Mouse (Mus musculus): ENCODE measurements around the gene Mef2d. TPM values are rescaled to one million over a fixed set of nuclear protein-coding genes. Genes with fewer than 3 reads are reported as not detected.

Gene Mef2d
- polyA plus RNA-seq, 1 experiment from 2014 or later: 12.6 TPM

GRCm38 (mm10) chr3:88157771-88158597 is 15.8 kb downstream of the Mef2d start:
- ATAC-seq (ENCODE audit: insufficient number of reproducible peaks, low FRiP score, low TSS enrichment, low read depth): peak; percentile 52; the same call in 1 of the 2 replicates
- Histone ChIP-seq H3K4me2 (ENCODE audit: low read depth, severe bottlenecking) (0 out of 2 replicates have a peak overlapping the region, but pooled peaks have one; percentile 3), H3K9ac (ENCODE audit: low read length) (no peak overlapping the region; the same call in 1 of the 2 replicates), H3K4me3 (ENCODE audit: low read depth, low read length) (no peak overlapping the region), H3K36me3 (ENCODE audit: control insufficient read depth, insufficient read depth, low read length) (peaks cover 26% of the 10 kb centered on the region), H3K9me3 (ENCODE audit: control insufficient read depth, low read length) (no peaks in the 10 kb centered on the region), H3K27ac (replicated peaks; ENCODE audit: low read depth, low read length) (no peak overlapping the region), H3K4me1 (ENCODE audit: control insufficient read depth, insufficient read depth, low read length) (peaks cover 7% of the 10 kb centered on the region), H3K27me3 (ENCODE audit: control insufficient read depth, insufficient read depth, low read length) (no peaks in the 10 kb centered on the region)
- DNase-seq (ENCODE audit: low spot score): peak; percentile 78
- 15% methylated on average over 23 of the region's 23 CpGs for WGBS

GRCm38 (mm10) chr3:88158991-88159390 is 16.8 kb downstream of the Mef2d start:
- ATAC-seq (ENCODE audit: insufficient number of reproducible peaks, low FRiP score, low TSS enrichment, low read depth) (no peak), DNase-seq (ENCODE audit: low spot score) (no peak)
- WGBS: 89% methylated on average over 6 of the region's 6 CpGs
- H3K4me2 ChIP-seq (ENCODE audit: low read depth, severe bottlenecking): no peak overlapping the region
- H3K9me3 ChIP-seq (ENCODE audit: control insufficient read depth, low read length): no peaks in the 10 kb centered on the region
- H3K27me3 ChIP-seq (ENCODE audit: control insufficient read depth, insufficient read depth, low read length): no peaks in the 10 kb centered on the region
- H3K9ac ChIP-seq (ENCODE audit: low read length): no peak overlapping the region
- H3K36me3 ChIP-seq (ENCODE audit: control insufficient read depth, insufficient read depth, low read length): peaks cover 28% of the 10 kb centered on the region
- peaks cover 7% of the 10 kb centered on the region for H3K4me1 ChIP-seq (ENCODE audit: control insufficient read depth, insufficient read depth, low read length)
- H3K27ac ChIP-seq (replicated peaks; ENCODE audit: low read depth, low read length): no peak overlapping the region
- no peak overlapping the region for H3K4me3 ChIP-seq (ENCODE audit: low read depth, low read length)

- Histone ChIP-seq H3K27ac (replicated peaks; ENCODE audit: low read depth, low read length) (no peak overlapping the region), H3K36me3 (ENCODE audit: control insufficient read depth, insufficient read depth, low read length) (peaks cover 31% of the 10 kb centered on the region), H3K27me3 (ENCODE audit: control insufficient read depth, insufficient read depth, low read length) (no peaks in the 10 kb centered on the region), H3K4me1 (ENCODE audit: control insufficient read depth, insufficient read depth, low read length) (peaks cover 7% of the 10 kb centered on the region), H3K4me3 (ENCODE audit: low read depth, low read length) (no peak overlapping the region), H3K9me3 (ENCODE audit: control insufficient read depth, low read length) (no peaks in the 10 kb centered on the region), H3K4me2 (ENCODE audit: low read depth, severe bottlenecking) (no peak overlapping the region), H3K9ac (ENCODE audit: low read length) (no peak overlapping the region)
- ATAC-seq (ENCODE audit: insufficient number of reproducible peaks, low FRiP score, low TSS enrichment, low read depth) (no peak), DNase-seq (ENCODE audit: low spot score) (no peak)
- WGBS: 82% methylated on average over 6 of the region's 6 CpGs
Observed at GRCm38 (mm10) chr3:88160856-88161255, 18.7 kb downstream of the Mef2d start.

GRCm38 (mm10) chr3:88162259-88162658 is 20.1 kb downstream of the Mef2d start:
- H3K27ac ChIP-seq (replicated peaks; ENCODE audit: low read depth, low read length): no peak overlapping the region
- no peak overlapping the region for H3K9ac ChIP-seq (ENCODE audit: low read length)
- H3K36me3 ChIP-seq (ENCODE audit: control insufficient read depth, insufficient read depth, low read length): peaks cover 26% of the 10 kb centered on the region
- DNase-seq (ENCODE audit: low spot score) (no peak), ATAC-seq (ENCODE audit: insufficient number of reproducible peaks, low FRiP score, low TSS enrichment, low read depth) (no peak)
- H3K4me1 ChIP-seq (ENCODE audit: control insufficient read depth, insufficient read depth, low read length): peaks cover 7% of the 10 kb centered on the region
- H3K27me3 ChIP-seq (ENCODE audit: control insufficient read depth, insufficient read depth, low read length): no peaks in the 10 kb centered on the region
- 88% methylated on average over 8 of the region's 8 CpGs for WGBS
- H3K9me3 ChIP-seq (ENCODE audit: control insufficient read depth, low read length): no peaks in the 10 kb centered on the region
- H3K4me2 ChIP-seq (ENCODE audit: low read depth, severe bottlenecking): no peak overlapping the region
- no peak overlapping the region for H3K4me3 ChIP-seq (ENCODE audit: low read depth, low read length)

GRCm38 (mm10) chr3:88162811-88163210 is 20.6 kb downstream of the Mef2d start:
- no peak for DNase-seq (ENCODE audit: low spot score)
- H3K4me1 ChIP-seq (ENCODE audit: control insufficient read depth, insufficient read depth, low read length): peaks cover 3% of the 10 kb centered on the region
- H3K36me3 ChIP-seq (ENCODE audit: control insufficient read depth, insufficient read depth, low read length): peaks cover 32% of the 10 kb centered on the region
- H3K9ac ChIP-seq (ENCODE audit: low read length): no peak overlapping the region
- no peaks in the 10 kb centered on the region for H3K9me3 ChIP-seq (ENCODE audit: control insufficient read depth, low read length)
- H3K4me3 ChIP-seq (ENCODE audit: low read depth, low read length): no peak overlapping the region
- no peak overlapping the region for H3K27ac ChIP-seq (replicated peaks; ENCODE audit: low read depth, low read length)
- H3K27me3 ChIP-seq (ENCODE audit: control insufficient read depth, insufficient read depth, low read length): no peaks in the 10 kb centered on the region
- H3K4me2 ChIP-seq (ENCODE audit: low read depth, severe bottlenecking): no peak overlapping the region
- no peak for ATAC-seq (ENCODE audit: insufficient number of reproducible peaks, low FRiP score, low TSS enrichment, low read depth)
- WGBS: 77% methylated on average over 4 of the region's 4 CpGs

- Histone ChIP-seq H3K27ac (replicated peaks; ENCODE audit: low read depth, low read length) (no peak overlapping the region), H3K36me3 (ENCODE audit: control insufficient read depth, insufficient read depth, low read length) (peaks cover 35% of the 10 kb centered on the region), H3K4me2 (ENCODE audit: low read depth, severe bottlenecking) (no peak overlapping the region), H3K9ac (ENCODE audit: low read length) (no peak overlapping the region), H3K4me3 (ENCODE audit: low read depth, low read length) (no peak overlapping the region), H3K27me3 (ENCODE audit: control insufficient read depth, insufficient read depth, low read length) (no peaks in the 10 kb centered on the region), H3K9me3 (ENCODE audit: control insufficient read depth, low read length) (no peaks in the 10 kb centered on the region), H3K4me1 (ENCODE audit: control insufficient read depth, insufficient read depth, low read length) (no peaks in the 10 kb centered on the region)
- DNase-seq (ENCODE audit: low spot score) (no peak), ATAC-seq (ENCODE audit: insufficient number of reproducible peaks, low FRiP score, low TSS enrichment, low read depth) (no peak)
- 84% methylated on average over 3 of the region's 3 CpGs for WGBS
Observed at GRCm38 (mm10) chr3:88163847-88164246, 21.7 kb downstream of the Mef2d start.

GRCm38 (mm10) chr3:88164263-88164662 is 22.1 kb downstream of the Mef2d start:
- no peaks in the 10 kb centered on the region for H3K27me3 ChIP-seq (ENCODE audit: control insufficient read depth, insufficient read depth, low read length)
- no peak overlapping the region for H3K4me2 ChIP-seq (ENCODE audit: low read depth, severe bottlenecking)
- no peak for DNase-seq (ENCODE audit: low spot score)
- no peak overlapping the region for H3K4me3 ChIP-seq (ENCODE audit: low read depth, low read length)
- no peaks in the 10 kb centered on the region for H3K9me3 ChIP-seq (ENCODE audit: control insufficient read depth, low read length)
- H3K36me3 ChIP-seq (ENCODE audit: control insufficient read depth, insufficient read depth, low read length): peaks cover 34% of the 10 kb centered on the region
- H3K27ac ChIP-seq (replicated peaks; ENCODE audit: low read depth, low read length): no peak overlapping the region
- H3K9ac ChIP-seq (ENCODE audit: low read length): no peak overlapping the region
- no peaks in the 10 kb centered on the region for H3K4me1 ChIP-seq (ENCODE audit: control insufficient read depth, insufficient read depth, low read length)
- no peak for ATAC-seq (ENCODE audit: insufficient number of reproducible peaks, low FRiP score, low TSS enrichment, low read depth)
- WGBS: 80% methylated on average over 3 of the region's 3 CpGs

- H3K27ac ChIP-seq (replicated peaks; ENCODE audit: low read depth, low read length): no peak overlapping the region
- H3K4me3 ChIP-seq (ENCODE audit: low read depth, low read length): no peak overlapping the region
- H3K36me3 ChIP-seq (ENCODE audit: control insufficient read depth, insufficient read depth, low read length): peaks cover 25% of the 10 kb centered on the region
- DNase-seq (ENCODE audit: low spot score) (no peak), ATAC-seq (ENCODE audit: insufficient number of reproducible peaks, low FRiP score, low TSS enrichment, low read depth) (no peak)
- no peaks in the 10 kb centered on the region for H3K27me3 ChIP-seq (ENCODE audit: control insufficient read depth, insufficient read depth, low read length)
- no peaks in the 10 kb centered on the region for H3K4me1 ChIP-seq (ENCODE audit: control insufficient read depth, insufficient read depth, low read length)
- H3K9me3 ChIP-seq (ENCODE audit: control insufficient read depth, low read length): no peaks in the 10 kb centered on the region
- no peak overlapping the region for H3K4me2 ChIP-seq (ENCODE audit: low read depth, severe bottlenecking)
- 88% methylated on average over 5 of the region's 5 CpGs for WGBS
- no peak overlapping the region for H3K9ac ChIP-seq (ENCODE audit: low read length)
Observed at GRCm38 (mm10) chr3:88166056-88166455, 23.9 kb downstream of the Mef2d start.

Measured in limb, embryonic 11.5 days (tissue).